In the genomic region with DNA sequence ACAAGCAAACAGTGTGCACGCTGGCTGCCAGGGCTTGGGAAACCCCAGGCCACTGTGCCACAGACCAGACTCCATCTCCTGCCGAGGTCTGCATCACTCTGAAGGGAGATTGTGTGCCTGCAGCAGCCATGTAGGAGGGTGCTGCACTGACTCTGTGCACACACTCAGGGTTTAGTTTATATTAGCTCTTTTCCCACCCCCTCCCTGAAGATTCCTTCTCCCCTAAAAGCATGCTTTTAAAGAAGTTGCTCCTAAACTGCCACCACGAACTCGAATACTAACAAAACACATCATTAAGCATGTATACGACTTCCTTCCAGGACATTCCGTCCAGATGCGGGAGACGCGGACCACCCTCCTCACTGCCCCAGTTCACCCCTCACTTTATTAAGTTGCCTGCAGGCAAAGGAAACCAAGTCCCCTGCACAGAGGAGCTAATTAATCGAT, we compare ENCODE assay signal across 22 mouse cellular contexts.
DNase-seq lines count a peak whose midpoint lies in the region; ATAC-seq and TF ChIP-seq lines count a peak whose summit lies in the region.
"Had no signal": no experiment of that assay in that cellular context is flagged by ENCODE, and none has a peak within 500 bp of the region (broad histone marks: within the 10 kb centered on the region; RNA-seq: fewer than 3 reads in every experiment).

No protein-coding gene starts in this region.

- WGBS in intestine, embryonic 14.5 days = 27% methylated on average over 10 of the region's 10 CpGs
- 48% methylated on average over 10 of the region's 10 CpGs for WGBS in intestine, postnatal 0 days
- 91% methylated on average over 10 of the region's 10 CpGs for WGBS in cerebellum, adult 2 months

- H3K9me3 ChIP-seq in intestine, embryonic 14.5 days (ENCODE audit: control insufficient read depth, low read length) = 0 out of 2 replicates have a peak, but pooled peaks cover 3% of the 10 kb centered on the region
- no peaks in the 10 kb centered on the region for H3K9me3 ChIP-seq in intestine, postnatal 0 days (ENCODE audit: control insufficient read depth)
- H3K9me3 ChIP-seq: forebrain, embryonic 13.5 days; kidney, embryonic 15.5 days; neural tube, embryonic 15.5 days had no signal

- no peak for DNase-seq in intestine, embryonic 14.5 days (ENCODE audit: low spot score)
- DNase-seq in thymus, postnatal 4 days = peak; percentile 20
- DNase-seq in thymus, postnatal 36 days = no peak
- DNase-seq in lung, postnatal 10 days = peak; percentile 68
- DNase-seq in cerebellum, adult 2 months = no peak
- DNase-seq in gastrocnemius, adult 8-10 months (ENCODE audit: low spot score in 2 of 2) = no peak
- DNase-seq: adrenal gland, postnatal 14 days; cerebellum, adult 11-12 months; cerebellum, postnatal 36 days; heart, adult 11 months; heart, postnatal 36 days; midbrain, embryonic 14.5 days; right cerebral cortex, postnatal 4 days had no signal

- no peak overlapping the region for H3K9ac ChIP-seq in intestine, embryonic 14.5 days (ENCODE audit: low read length)
- no peak overlapping the region for H3K9ac ChIP-seq in intestine, postnatal 0 days (ENCODE audit: low read depth, low read length)
- H3K9ac ChIP-seq: forebrain, embryonic 13.5 days; heart, embryonic 13.5 days; kidney, embryonic 15.5 days; neural tube, embryonic 15.5 days had no signal

- H3K4me3 ChIP-seq in intestine, embryonic 14.5 days (ENCODE audit: low read depth, low read length) = no peak overlapping the region
- no peak overlapping the region for H3K4me3 ChIP-seq in intestine, postnatal 0 days (ENCODE audit: low read depth, low read length)
- H3K4me3 ChIP-seq in cerebellum, adult 2 months (replicated peaks; ENCODE audit: insufficient read depth, low read depth, low read length) = no peak overlapping the region
- H3K4me3 ChIP-seq: forebrain, embryonic 13.5 days; heart, embryonic 13.5 days; kidney, embryonic 15.5 days; left cerebral cortex, adult 2 months; myocyte; neural tube, embryonic 15.5 days had no signal

- peak overlapping the region; percentile 35 for H3K4me2 ChIP-seq in intestine, embryonic 14.5 days (ENCODE audit: low read length)
- no peak overlapping the region; the same call in 1 of the 2 replicates for H3K4me2 ChIP-seq in intestine, postnatal 0 days (replicated peaks; ENCODE audit: low read depth)
- H3K4me2 ChIP-seq: forebrain, embryonic 13.5 days; heart, embryonic 13.5 days; kidney, embryonic 15.5 days; neural tube, embryonic 15.5 days had no signal

- no peak for TF ChIP-seq CTCF in intestine, postnatal 0 days (IDR thresholded peaks at IDR 0.05; ENCODE audit: low read depth)
- no peak for TF ChIP-seq CTCF in cerebellum, adult 2 months (IDR thresholded peaks at IDR 0.05; ENCODE audit: borderline replicate concordance, insufficient read depth, low read depth, low read length)

- peaks cover 3% of the 10 kb centered on the region; the same call in 1 of the 2 replicates for H3K4me1 ChIP-seq in intestine, embryonic 14.5 days (replicated peaks; ENCODE audit: control insufficient read depth, insufficient read depth, low read length)
- H3K4me1 ChIP-seq in intestine, postnatal 0 days (replicated peaks; ENCODE audit: control insufficient read depth, insufficient read depth, low read length) = no peaks in the 10 kb centered on the region
- no peaks in the 10 kb centered on the region for H3K4me1 ChIP-seq in cerebellum, adult 2 months (ENCODE audit: control insufficient read depth, insufficient read depth, low read length)
- H3K4me1 ChIP-seq: forebrain, embryonic 13.5 days had no signal

- no peaks in the 10 kb centered on the region for H3K36me3 ChIP-seq in intestine, embryonic 14.5 days (ENCODE audit: control insufficient read depth, insufficient read depth, low read length)
- no peaks in the 10 kb centered on the region for H3K36me3 ChIP-seq in intestine, postnatal 0 days (ENCODE audit: control insufficient read depth, insufficient read depth)
- H3K36me3 ChIP-seq: heart, embryonic 13.5 days; kidney, embryonic 15.5 days; neural tube, embryonic 15.5 days had no signal

- no peak for ATAC-seq in intestine, embryonic 14.5 days (replicated peaks; ENCODE audit: low FRiP score, low TSS enrichment, low read depth)
- ATAC-seq in intestine, postnatal 0 days = no peak
- ATAC-seq: activated CD4-positive, CD25-positive, alpha-beta regulatory T cell, adult 4 months; forebrain, embryonic 13.5 days; hindbrain, embryonic 16.5 days had no signal

- no peaks in the 10 kb centered on the region for H3K27me3 ChIP-seq in intestine, embryonic 14.5 days (replicated peaks; ENCODE audit: control insufficient read depth, insufficient read depth, low read length)
- H3K27me3 ChIP-seq in intestine, postnatal 0 days (replicated peaks; ENCODE audit: control insufficient read depth, insufficient read depth, low read length) = no peaks in the 10 kb centered on the region
- H3K27me3 ChIP-seq in cerebellum, adult 2 months (ENCODE audit: control insufficient read depth, insufficient read depth, low read length) = no peaks in the 10 kb centered on the region
- H3K27me3 ChIP-seq: forebrain, embryonic 13.5 days; heart, embryonic 13.5 days; kidney, embryonic 15.5 days; neural tube, embryonic 15.5 days had no signal

- H3K27ac ChIP-seq in intestine, embryonic 14.5 days (ENCODE audit: low read depth) = no peak overlapping the region
- H3K27ac ChIP-seq in intestine, postnatal 0 days (ENCODE audit: low read depth, low read length) = no peak overlapping the region
- H3K27ac ChIP-seq in cerebellum, adult 2 months (ENCODE audit: insufficient read depth, low read length) = no peak overlapping the region
- H3K27ac ChIP-seq: forebrain, embryonic 13.5 days; heart, embryonic 13.5 days; kidney, embryonic 15.5 days; left cerebral cortex, adult 2 months; neural tube, embryonic 15.5 days had no signal

- TF ChIP-seq POLR2A in cerebellum, adult 2 months (IDR thresholded peaks at IDR 0.05; ENCODE audit: borderline replicate concordance, insufficient read depth, low read length) = no peak

Comparison
In these comparisons a context has a peak if more than half of its experiments do, and no peak if none do; other contexts are left out.
1. DNase-seq: peak in thymus, postnatal 4 days (single experiment) and lung, postnatal 10 days (single experiment); none in intestine, embryonic 14.5 days (single experiment), thymus, postnatal 36 days (0 of 2), cerebellum, adult 2 months (0 of 2) and gastrocnemius, adult 8-10 months (0 of 2).